Mouse (Mus musculus) embryonic facial prominence, embryonic 11.5 days (tissue): ENCODE measurements at regions not wholly inside any gene's neighbourhood (a gene's known extent, or its start where the extent isn't known, plus 50 kb on each side); places are given as distances from the start of the nearest gene placed in this dataset.

Experiments used
- ATAC-seq: fragments of 200-750 bp; cut with Nextera tagmentation; replicated peaks from 2 replicates; pipeline ENCODE4 v1.8.0; 2017; ENCODE audit warnings: low read depth; ENCODE audit not compliant: insufficient number of reproducible peaks, low FRiP score, low TSS enrichment
- DNase-seq: peaks from one replicate; pipeline ENCODE4 v3.0.0-alpha.2; 2015; ENCODE audit warnings: low spot score
- H3K27ac ChIP-seq: fragments of 300-500 bp; sonication (generic); replicated peaks from 2 replicates; pipeline ENCODE4 v1.5.1; 2014; ENCODE audit warnings: mild to moderate bottlenecking, low read depth, low read length, control low read depth
- H3K27me3 ChIP-seq: fragments of 300-500 bp; sonication (generic); 2 replicates; pipeline ENCODE4 v1.6.1; 2014; ENCODE audit warnings: mild to moderate bottlenecking, low read length, moderate library complexity, mixed read lengths; ENCODE audit not compliant: control insufficient read depth, insufficient read depth
- H3K36me3 ChIP-seq: fragments of 300-500 bp; sonication (generic); replicated peaks from 2 replicates; pipeline ENCODE4 v1.6.1; 2014; ENCODE audit warnings: low read depth, mild to moderate bottlenecking, low read length, moderate library complexity, mixed read lengths; ENCODE audit not compliant: control insufficient read depth, insufficient read depth
- H3K4me1 ChIP-seq: fragments of 300-500 bp; sonication (generic); 2 replicates; pipeline ENCODE4 v1.6.1; 2014; ENCODE audit warnings: low read length, mixed read lengths; ENCODE audit not compliant: control insufficient read depth, insufficient read depth
- H3K4me2 ChIP-seq: fragments of 300-500 bp; sonication (generic); 2 replicates; pipeline ENCODE4 v1.6.1; 2014; ENCODE audit warnings: low read depth, mild to moderate bottlenecking, control low read depth, low read length, moderate library complexity
- H3K4me3 ChIP-seq: fragments of 300-500 bp; sonication (generic); 2 replicates; pipeline ENCODE4 v1.5.1; 2014; ENCODE audit warnings: low read depth, low read length, control low read depth
- H3K9ac ChIP-seq: fragments of 300-500 bp; sonication (generic); replicated peaks from 2 replicates; pipeline ENCODE4 v1.6.1; 2014; ENCODE audit warnings: mild to moderate bottlenecking, control low read depth, low read length
- H3K9me3 ChIP-seq: fragments of 300-500 bp; sonication (generic); replicated peaks from 2 replicates; pipeline ENCODE4 v1.6.1; 2016; ENCODE audit warnings: mild to moderate bottlenecking, low read length, inconsistent platforms, mixed read lengths; ENCODE audit not compliant: control insufficient read depth
- WGBS: fragments of 180-500 bp; shearing (Covaris S2); extraction: QIAGEN DNeasy Blood & Tissue Kit; methylation state at CpG from one replicate; pipeline ENCODE4 v1.1.7; 2014; 5-methylcytosine and 5-hydroxymethylcytosine counted together

- ATAC-seq = no peak
- H3K4me2 ChIP-seq = no peak overlapping the region
- WGBS = 72% methylated on average over 7 of the region's 7 CpGs
- H3K27me3 ChIP-seq = no peaks in the 10 kb centered on the region
- peaks cover 5% of the 10 kb centered on the region; the same call in 1 of the 2 replicates for H3K4me1 ChIP-seq
- H3K9ac ChIP-seq = no peak overlapping the region
- no peaks in the 10 kb centered on the region for H3K9me3 ChIP-seq
- no peak overlapping the region for H3K4me3 ChIP-seq
- H3K36me3 ChIP-seq = no peaks in the 10 kb centered on the region
- H3K27ac ChIP-seq = no peak overlapping the region
- DNase-seq = no peak
Observed at GRCm38 (mm10) chr14:25375001-25375400, 84.0 kb upstream of the Zmiz1 start.

GRCm38 (mm10) chr14:25377091-25377490, 81.9 kb upstream of the Zmiz1 start:
- no peak overlapping the region; the same call in 1 of the 2 replicates for H3K9ac ChIP-seq
- peak overlapping the region; percentile 19; the same call in 1 of the 2 replicates for H3K4me2 ChIP-seq
- no peaks in the 10 kb centered on the region for H3K9me3 ChIP-seq
- WGBS = 56% methylated on average over 2 of the region's 2 CpGs
- H3K4me1 ChIP-seq = peaks cover 2% of the 10 kb centered on the region; the same call in 1 of the 2 replicates
- no peak for DNase-seq
- peak overlapping the region; percentile 98 for H3K27ac ChIP-seq
- H3K36me3 ChIP-seq = no peaks in the 10 kb centered on the region
- H3K27me3 ChIP-seq = no peaks in the 10 kb centered on the region
- ATAC-seq = no peak
- H3K4me3 ChIP-seq = no peak overlapping the region

- no peak for DNase-seq
- peaks cover 2% of the 10 kb centered on the region; the same call in 1 of the 2 replicates for H3K4me1 ChIP-seq
- WGBS = under 1% methylated on average over 8 of the region's 8 CpGs
Observed at GRCm38 (mm10) chr14:25377554-25377899, 81.5 kb upstream of the Zmiz1 start.

GRCm38 (mm10) chr14:25377900-25378716, 80.9 kb upstream of the Zmiz1 start:
- Histone ChIP-seq H3K9me3 (no peaks in the 10 kb centered on the region), H3K9ac (peak overlapping the region; percentile 77), H3K27ac (peak overlapping the region; percentile 98), H3K4me2 (peak overlapping the region; percentile 61), H3K4me3 (peak overlapping the region; percentile 30), H3K27me3 (no peaks in the 10 kb centered on the region), H3K36me3 (no peaks in the 10 kb centered on the region), H3K4me1 (peaks cover 2% of the 10 kb centered on the region; the same call in 1 of the 2 replicates)
- DNase-seq = peak; percentile 91
- peak; percentile 88 for ATAC-seq
- under 1% methylated on average over 49 of the region's 54 CpGs for WGBS

More at GRCm38 (mm10) chr14:25377554-25377899, 81.5 kb upstream of the Zmiz1 start:
- H3K27me3 ChIP-seq = no peaks in the 10 kb centered on the region
- no peak overlapping the region for H3K4me3 ChIP-seq
- no peaks in the 10 kb centered on the region for H3K9me3 ChIP-seq
- no peaks in the 10 kb centered on the region for H3K36me3 ChIP-seq
- H3K4me2 ChIP-seq = peak overlapping the region; percentile 61
- peak overlapping the region; percentile 98 for H3K27ac ChIP-seq
- peak; percentile 85 for ATAC-seq
- peak overlapping the region; percentile 19 for H3K9ac ChIP-seq

GRCm38 (mm10) chr14:25378717-25379224, 80.2 kb upstream of the Zmiz1 start:
- peak overlapping the region; percentile 98 for H3K27ac ChIP-seq
- H3K36me3 ChIP-seq = no peaks in the 10 kb centered on the region
- WGBS = 3% methylated on average over 13 of the region's 13 CpGs
- peak overlapping the region; percentile 77 for H3K9ac ChIP-seq
- H3K9me3 ChIP-seq = no peaks in the 10 kb centered on the region
- peak overlapping the region; percentile 30 for H3K4me3 ChIP-seq
- ATAC-seq (0 out of 2 replicates have a peak, but pooled peaks have one; percentile 35), DNase-seq (peak; percentile 63)
- H3K4me1 ChIP-seq = peaks cover 2% of the 10 kb centered on the region; the same call in 1 of the 2 replicates
- no peaks in the 10 kb centered on the region for H3K27me3 ChIP-seq
- peak overlapping the region; percentile 61 for H3K4me2 ChIP-seq

GRCm38 (mm10) chr14:25383169-25383824, 75.7 kb upstream of the Zmiz1 start:
- Histone ChIP-seq H3K4me1 (no peaks in the 10 kb centered on the region; the same call in 1 of the 2 replicates), H3K36me3 (no peaks in the 10 kb centered on the region), H3K27ac (no peak overlapping the region), H3K4me2 (no peak overlapping the region), H3K4me3 (no peak overlapping the region), H3K9me3 (no peaks in the 10 kb centered on the region), H3K9ac (no peak overlapping the region), H3K27me3 (no peaks in the 10 kb centered on the region)
- DNase-seq (no peak), ATAC-seq (no peak)
- 67% methylated on average over 4 of the region's 4 CpGs for WGBS

- H3K27ac ChIP-seq = no peak overlapping the region
- ATAC-seq = no peak
- no peaks in the 10 kb centered on the region for H3K4me1 ChIP-seq
- H3K4me3 ChIP-seq = no peak overlapping the region
- no peaks in the 10 kb centered on the region for H3K27me3 ChIP-seq
- H3K36me3 ChIP-seq = no peaks in the 10 kb centered on the region
- 69% methylated on average over 5 of the region's 5 CpGs for WGBS
- no peak overlapping the region for H3K4me2 ChIP-seq
- no peak overlapping the region for H3K9ac ChIP-seq
- H3K9me3 ChIP-seq = no peaks in the 10 kb centered on the region
- DNase-seq = no peak
Observed at GRCm38 (mm10) chr14:25385644-25386043, 73.3 kb upstream of the Zmiz1 start.

- H3K9ac ChIP-seq = no peak overlapping the region
- H3K9me3 ChIP-seq = no peaks in the 10 kb centered on the region
- ATAC-seq (no peak), DNase-seq (no peak)
- WGBS = 87% methylated on average over 4 of the region's 4 CpGs
- H3K4me2 ChIP-seq = no peak overlapping the region
- H3K27me3 ChIP-seq = no peaks in the 10 kb centered on the region
- no peak overlapping the region for H3K4me3 ChIP-seq
- no peaks in the 10 kb centered on the region for H3K36me3 ChIP-seq
- no peaks in the 10 kb centered on the region for H3K4me1 ChIP-seq
- no peak overlapping the region for H3K27ac ChIP-seq
Observed at GRCm38 (mm10) chr14:25387780-25388179, 71.2 kb upstream of the Zmiz1 start.
